Mouse (Mus musculus): ENCODE data around the gene Rapgef4. TPM values are rescaled to one million over a fixed set of nuclear protein-coding genes. Genes with fewer than 3 reads are reported as not detected.

Gene Rapgef4
- 9.8 and 11.9 TPM in 2 replicates for polyA plus RNA-seq (2014; fragmentation: Nextera tagmentation; extraction: Ambion mirVana)

DNA sequence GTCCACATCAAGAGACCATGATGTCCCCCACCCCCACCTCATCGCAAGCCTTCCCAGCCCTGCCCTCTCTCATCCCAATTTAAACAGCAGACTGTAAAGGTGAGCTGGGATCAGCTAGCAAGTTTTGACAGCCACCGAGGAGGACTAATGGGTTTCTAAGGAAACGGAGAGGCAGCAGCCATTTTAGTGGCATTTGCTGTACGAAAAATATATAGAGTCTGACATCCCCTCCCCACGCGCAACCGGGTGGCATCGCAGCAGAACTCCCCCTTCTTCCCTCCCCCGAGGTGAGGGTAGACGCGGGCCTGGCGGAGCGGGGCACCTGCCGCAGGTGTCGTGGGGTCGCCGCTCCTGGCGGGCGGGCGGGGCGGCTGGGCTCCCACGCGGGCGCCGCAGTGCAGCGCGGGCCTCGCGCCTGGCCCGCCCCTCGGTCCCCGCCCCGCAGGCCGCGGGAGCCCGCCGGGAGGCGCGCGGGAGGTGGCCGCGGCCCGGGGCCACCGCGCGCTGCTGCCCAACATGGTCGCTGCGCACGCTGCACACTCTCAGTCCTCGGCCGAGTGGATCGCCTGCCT, at the start of gene Rapgef4:
TSS of gene Rapgef4 (plus strand) at position 470 of the 572 bp plus-strand sequence.
- WGBS, result 2% methylated on average over 34 of the region's 52 CpGs
- DNase-seq (ENCODE audit: low spot score) (peak; percentile 25), ATAC-seq (ENCODE audit: insufficient read depth, low FRiP score, low TSS enrichment) (no peak)

DNA sequence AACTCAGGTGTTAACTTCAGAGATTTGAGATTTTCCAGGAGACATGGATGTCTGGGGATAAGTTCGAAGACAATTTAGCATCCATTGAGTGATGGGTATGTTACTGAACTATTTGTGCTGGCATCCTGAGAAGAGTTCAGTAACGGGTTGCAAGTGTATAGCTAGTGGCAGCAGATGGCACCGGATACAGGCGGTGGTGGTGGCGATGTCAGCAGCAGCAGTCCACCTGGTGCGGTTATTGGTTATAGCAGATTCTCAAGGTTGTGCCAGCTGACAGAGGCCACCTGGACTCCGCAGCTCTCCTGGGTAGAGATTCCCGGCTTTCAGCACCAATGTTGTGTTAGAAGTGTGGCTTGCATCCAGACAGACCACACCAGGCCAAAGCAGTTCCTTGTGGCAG, 47.0 kb upstream of the Rapgef4 start:
- WGBS, result 94% methylated on average over 8 of the region's 8 CpGs
- H3K4me2 ChIP-seq (ENCODE audit: low read depth), result no peak overlapping the region
- H3K27ac ChIP-seq (ENCODE audit: low read depth, low read length), result no peak overlapping the region
- H3K36me3 ChIP-seq (ENCODE audit: control insufficient read depth, insufficient read depth, low read length), result no peaks in the 10 kb centered on the region
- no peak overlapping the region for H3K9ac ChIP-seq (ENCODE audit: low read length)
- H3K4me1 ChIP-seq (ENCODE audit: control insufficient read depth, insufficient read depth, low read length), result no peaks in the 10 kb centered on the region
- H3K9me3 ChIP-seq (ENCODE audit: control insufficient read depth, low read length), result no peaks in the 10 kb centered on the region
- H3K27me3 ChIP-seq (ENCODE audit: control insufficient read depth, insufficient read depth, low read length), result no peaks in the 10 kb centered on the region
- ATAC-seq (ENCODE audit: insufficient read depth, low FRiP score, low TSS enrichment) (no peak), DNase-seq (ENCODE audit: low spot score) (no peak)
- H3K4me3 ChIP-seq (ENCODE audit: low read depth, low read length), result no peak overlapping the region

More for the DNA sequence above, at the start of gene Rapgef4:
- H3K4me2 ChIP-seq (ENCODE audit: low read depth), result peak within 1 kb of the TSS; percentile 99
- no peaks in the 10 kb centered on the region for H3K4me1 ChIP-seq (ENCODE audit: control insufficient read depth, insufficient read depth, low read length)
- no peak within 1 kb of the TSS for H3K27ac ChIP-seq (ENCODE audit: low read depth, low read length)
- H3K9me3 ChIP-seq (ENCODE audit: control insufficient read depth, low read length), result no peaks in the 10 kb centered on the region
- peak within 1 kb of the TSS; percentile 50 for H3K9ac ChIP-seq (ENCODE audit: low read length)
- H3K4me3 ChIP-seq (ENCODE audit: low read depth, low read length), result peak within 1 kb of the TSS; percentile 61
- peaks cover 15% of the 10 kb centered on the region for H3K27me3 ChIP-seq (ENCODE audit: control insufficient read depth, insufficient read depth, low read length)
- H3K36me3 ChIP-seq (ENCODE audit: control insufficient read depth, insufficient read depth, low read length), result no peaks in the 10 kb centered on the region

DNA sequence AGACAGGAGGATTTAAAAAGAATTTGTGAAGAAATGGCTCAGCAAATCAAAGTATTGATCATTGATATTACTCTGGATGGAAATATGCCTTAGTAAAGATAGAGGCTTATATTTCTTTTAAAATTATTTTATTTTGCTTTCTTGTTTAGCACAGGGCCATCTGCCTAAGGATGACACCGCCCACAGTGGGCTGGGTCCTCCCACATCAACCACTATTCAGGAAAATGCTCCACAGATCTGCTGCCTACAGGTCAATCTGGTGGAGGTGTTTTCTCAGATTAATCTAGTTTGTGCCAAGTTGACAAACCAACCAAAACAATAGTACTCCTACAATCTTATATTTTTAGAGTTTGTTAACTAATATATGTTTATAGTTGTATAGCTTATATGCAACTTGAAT, 44.3 kb upstream of the Rapgef4 start:
- no peak overlapping the region for H3K27ac ChIP-seq (ENCODE audit: low read depth, low read length)
- no peaks in the 10 kb centered on the region for H3K27me3 ChIP-seq (ENCODE audit: control insufficient read depth, insufficient read depth, low read length)
- no peak overlapping the region for H3K9ac ChIP-seq (ENCODE audit: low read length)
- DNase-seq (ENCODE audit: low spot score), result no peak
- no peak overlapping the region for H3K4me2 ChIP-seq (ENCODE audit: low read depth)
- 94% methylated on average over 1 of the region's 1 CpGs for WGBS
- no peak overlapping the region for H3K4me3 ChIP-seq (ENCODE audit: low read depth, low read length)
- no peaks in the 10 kb centered on the region for H3K36me3 ChIP-seq (ENCODE audit: control insufficient read depth, insufficient read depth, low read length)
- H3K9me3 ChIP-seq (ENCODE audit: control insufficient read depth, low read length), result no peaks in the 10 kb centered on the region
- H3K4me1 ChIP-seq (ENCODE audit: control insufficient read depth, insufficient read depth, low read length), result no peaks in the 10 kb centered on the region
- ATAC-seq (ENCODE audit: insufficient read depth, low FRiP score, low TSS enrichment), result no peak

DNA sequence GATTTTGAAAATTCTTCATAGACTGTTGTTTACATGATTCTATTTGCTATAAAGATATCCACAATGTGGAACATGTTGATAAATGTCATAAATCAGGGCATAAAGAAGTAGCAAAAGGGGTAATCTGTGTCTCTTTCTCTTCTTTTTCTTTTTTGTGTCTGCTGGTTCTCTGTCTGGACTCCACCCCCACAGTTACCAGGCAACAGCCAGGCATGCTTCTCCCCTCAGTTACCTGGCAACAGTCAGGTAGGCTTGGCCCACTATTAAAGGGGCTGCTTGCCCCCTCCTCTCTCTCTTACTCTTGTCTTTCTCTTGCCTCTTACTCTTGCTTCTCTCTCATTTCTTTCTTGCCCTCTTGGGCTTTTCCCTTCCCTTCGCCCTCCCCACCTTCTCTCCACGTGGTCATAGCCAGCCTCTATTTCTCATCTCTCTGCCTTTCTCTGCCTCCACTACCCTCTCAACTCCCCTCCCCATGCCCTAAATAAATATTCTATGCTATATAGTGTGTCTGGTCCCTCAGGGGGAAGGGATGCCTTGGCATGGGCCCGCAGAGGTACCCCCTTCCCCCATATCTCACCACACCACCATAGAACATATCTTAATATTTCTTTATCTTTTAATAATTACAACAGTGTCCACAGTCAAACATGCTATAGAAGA, 43.3 kb upstream of the Rapgef4 start:
- Histone ChIP-seq H3K27me3 (ENCODE audit: control insufficient read depth, insufficient read depth, low read length) (no peaks in the 10 kb centered on the region), H3K9me3 (ENCODE audit: control insufficient read depth, low read length) (no peaks in the 10 kb centered on the region), H3K27ac (ENCODE audit: low read depth, low read length) (no peak overlapping the region), H3K4me3 (ENCODE audit: low read depth, low read length) (no peak overlapping the region), H3K36me3 (ENCODE audit: control insufficient read depth, insufficient read depth, low read length) (no peaks in the 10 kb centered on the region), H3K4me1 (ENCODE audit: control insufficient read depth, insufficient read depth, low read length) (no peaks in the 10 kb centered on the region), H3K4me2 (ENCODE audit: low read depth) (no peak overlapping the region), H3K9ac (ENCODE audit: low read length) (no peak overlapping the region)
- WGBS, result 80% methylated on average over 3 of the region's 3 CpGs
- no peak for ATAC-seq (ENCODE audit: insufficient read depth, low FRiP score, low TSS enrichment)
- no peak for DNase-seq (ENCODE audit: low spot score)

DNA sequence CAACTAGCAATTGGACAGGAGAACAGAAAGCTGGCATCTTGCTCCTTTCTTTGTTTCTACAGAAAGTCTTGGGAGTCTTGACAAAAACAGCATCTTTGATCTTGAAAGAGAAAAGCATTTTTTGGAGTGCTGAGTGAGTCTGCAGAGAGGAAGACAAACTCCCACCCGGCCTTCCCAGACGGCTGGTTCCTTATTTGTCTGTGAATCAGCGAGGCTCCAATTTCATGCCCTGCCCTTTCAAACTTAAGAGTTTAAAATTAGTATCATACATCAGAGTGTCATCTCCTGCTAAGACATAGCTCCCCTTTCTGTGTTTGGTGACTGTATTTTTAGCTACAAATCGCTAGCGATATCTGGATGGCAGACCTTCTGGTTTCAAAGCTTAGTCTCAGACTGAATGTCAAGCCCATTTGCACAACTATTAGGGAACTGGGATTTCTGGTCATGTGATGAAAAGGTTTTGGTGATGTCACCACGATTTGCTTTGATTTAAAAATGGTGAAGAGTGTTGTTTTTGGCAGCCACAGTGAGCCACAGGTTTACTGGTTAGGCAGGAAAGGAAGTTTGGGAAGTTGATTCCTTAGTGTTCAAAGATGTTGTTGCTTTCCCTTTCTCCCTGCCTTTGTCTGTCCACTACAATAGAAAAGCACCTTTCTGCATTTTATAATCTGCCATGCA, 42.2 kb upstream of the Rapgef4 start:
- DNase-seq (ENCODE audit: low spot score), result no peak
- no peak overlapping the region for H3K4me2 ChIP-seq (ENCODE audit: low read depth)
- no peaks in the 10 kb centered on the region for H3K36me3 ChIP-seq (ENCODE audit: control insufficient read depth, insufficient read depth, low read length)
- 63% methylated on average over 6 of the region's 6 CpGs for WGBS
- no peak overlapping the region for H3K9ac ChIP-seq (ENCODE audit: low read length)
- H3K4me1 ChIP-seq (ENCODE audit: control insufficient read depth, insufficient read depth, low read length), result no peaks in the 10 kb centered on the region
- no peak overlapping the region for H3K27ac ChIP-seq (ENCODE audit: low read depth, low read length)
- no peak overlapping the region for H3K4me3 ChIP-seq (ENCODE audit: low read depth, low read length)
- ATAC-seq (ENCODE audit: insufficient read depth, low FRiP score, low TSS enrichment), result no peak
- H3K9me3 ChIP-seq (ENCODE audit: control insufficient read depth, low read length), result no peaks in the 10 kb centered on the region
- H3K27me3 ChIP-seq (ENCODE audit: control insufficient read depth, insufficient read depth, low read length), result no peaks in the 10 kb centered on the region

DNA sequence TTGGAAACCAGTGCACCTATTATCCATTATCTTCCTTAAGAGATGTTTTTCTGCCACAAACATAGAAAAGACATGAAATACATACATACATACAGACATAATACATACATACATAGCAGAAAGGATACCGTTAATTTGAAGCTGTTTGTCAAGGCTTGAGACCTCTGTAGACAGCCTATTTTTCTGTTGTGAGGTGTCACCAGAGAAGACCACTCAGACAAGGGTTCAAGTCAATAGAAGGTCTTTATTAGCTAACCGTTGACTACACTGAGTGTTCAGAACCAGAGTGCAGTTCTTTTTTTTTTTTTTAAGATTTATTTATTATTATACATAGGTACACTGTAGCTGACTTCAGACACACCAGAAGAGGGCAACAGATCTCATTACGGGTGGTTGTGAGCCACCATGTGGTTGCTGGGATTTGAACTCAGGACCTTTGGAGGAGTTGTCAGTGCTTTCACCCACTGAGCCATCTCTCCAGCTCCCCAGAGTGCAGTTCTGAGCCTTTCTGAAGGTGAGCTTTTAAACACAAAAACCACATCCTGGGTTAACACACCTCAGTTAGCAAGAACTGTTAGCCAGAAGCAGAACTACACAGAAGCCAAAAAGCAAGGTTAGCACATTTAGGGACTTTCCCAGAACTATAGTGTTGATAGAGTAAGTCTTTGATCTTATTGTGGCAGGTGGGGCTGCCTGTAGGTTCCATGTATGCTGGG, 39.9 kb upstream of the Rapgef4 start:
- Histone ChIP-seq H3K27ac (ENCODE audit: low read depth, low read length) (no peak overlapping the region), H3K9ac (ENCODE audit: low read length) (no peak overlapping the region), H3K4me3 (ENCODE audit: low read depth, low read length) (no peak overlapping the region), H3K9me3 (ENCODE audit: control insufficient read depth, low read length) (no peaks in the 10 kb centered on the region), H3K4me1 (ENCODE audit: control insufficient read depth, insufficient read depth, low read length) (no peaks in the 10 kb centered on the region), H3K4me2 (ENCODE audit: low read depth) (no peak overlapping the region), H3K36me3 (ENCODE audit: control insufficient read depth, insufficient read depth, low read length) (no peaks in the 10 kb centered on the region), H3K27me3 (ENCODE audit: control insufficient read depth, insufficient read depth, low read length) (no peaks in the 10 kb centered on the region)
- 91% methylated on average over 3 of the region's 3 CpGs for WGBS
- DNase-seq (ENCODE audit: low spot score) (no peak), ATAC-seq (ENCODE audit: insufficient read depth, low FRiP score, low TSS enrichment) (no peak)

DNA sequence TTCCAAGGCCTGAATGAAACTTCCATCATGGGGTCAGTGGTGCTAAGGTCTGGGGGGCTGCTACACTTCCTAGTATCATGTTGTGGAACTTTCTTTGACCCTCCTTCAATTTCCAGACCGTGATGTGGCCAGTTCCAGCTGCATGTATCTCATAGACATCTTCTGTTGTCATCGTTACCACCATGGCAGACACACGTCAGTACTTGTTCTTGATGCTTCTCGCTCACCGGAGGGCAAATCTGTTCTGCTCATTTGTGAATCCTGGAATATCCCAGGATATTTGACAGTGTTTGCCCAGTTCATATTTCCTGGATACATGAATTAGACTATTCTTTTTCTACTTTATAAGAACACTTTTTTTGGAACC, 39.3 kb upstream of the Rapgef4 start:
- no peaks in the 10 kb centered on the region for H3K36me3 ChIP-seq (ENCODE audit: control insufficient read depth, insufficient read depth, low read length)
- ATAC-seq (ENCODE audit: insufficient read depth, low FRiP score, low TSS enrichment), result no peak
- no peak overlapping the region for H3K4me2 ChIP-seq (ENCODE audit: low read depth)
- no peak overlapping the region for H3K27ac ChIP-seq (ENCODE audit: low read depth, low read length)
- no peaks in the 10 kb centered on the region for H3K4me1 ChIP-seq (ENCODE audit: control insufficient read depth, insufficient read depth, low read length)
- no peaks in the 10 kb centered on the region for H3K9me3 ChIP-seq (ENCODE audit: control insufficient read depth, low read length)
- 90% methylated on average over 5 of the region's 5 CpGs for WGBS
- DNase-seq (ENCODE audit: low spot score), result no peak
- no peak overlapping the region for H3K4me3 ChIP-seq (ENCODE audit: low read depth, low read length)
- no peak overlapping the region for H3K9ac ChIP-seq (ENCODE audit: low read length)
- no peaks in the 10 kb centered on the region for H3K27me3 ChIP-seq (ENCODE audit: control insufficient read depth, insufficient read depth, low read length)

DNA sequence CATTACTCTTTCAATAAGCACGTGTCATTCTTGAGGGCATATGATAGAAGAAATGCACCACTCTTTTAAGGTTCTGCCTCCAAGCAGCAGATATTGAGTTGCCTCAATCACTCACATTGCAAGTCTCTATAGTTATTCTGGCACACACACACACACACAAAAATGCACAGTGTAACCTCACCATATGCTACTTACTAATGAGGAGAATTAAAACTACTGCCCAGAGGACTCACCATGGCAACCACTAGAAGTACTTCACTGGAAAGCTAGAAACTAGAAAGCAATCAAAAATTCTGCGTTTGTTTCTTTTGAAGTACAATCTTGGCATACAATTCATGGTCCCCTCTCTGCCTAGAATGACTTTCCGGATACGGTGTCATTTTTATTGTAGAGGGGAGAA, 29.8 kb upstream of the Rapgef4 start:
- Histone ChIP-seq H3K4me3 (ENCODE audit: low read depth, low read length) (no peak overlapping the region), H3K4me2 (ENCODE audit: low read depth) (no peak overlapping the region), H3K9ac (ENCODE audit: low read length) (no peak overlapping the region), H3K9me3 (ENCODE audit: control insufficient read depth, low read length) (no peaks in the 10 kb centered on the region), H3K4me1 (ENCODE audit: control insufficient read depth, insufficient read depth, low read length) (no peaks in the 10 kb centered on the region), H3K36me3 (ENCODE audit: control insufficient read depth, insufficient read depth, low read length) (no peaks in the 10 kb centered on the region), H3K27ac (ENCODE audit: low read depth, low read length) (no peak overlapping the region), H3K27me3 (ENCODE audit: control insufficient read depth, insufficient read depth, low read length) (no peaks in the 10 kb centered on the region)
- DNase-seq (ENCODE audit: low spot score) (no peak), ATAC-seq (ENCODE audit: insufficient read depth, low FRiP score, low TSS enrichment) (no peak)
- WGBS, result 88% methylated on average over 4 of the region's 4 CpGs
